In the genomic region with DNA sequence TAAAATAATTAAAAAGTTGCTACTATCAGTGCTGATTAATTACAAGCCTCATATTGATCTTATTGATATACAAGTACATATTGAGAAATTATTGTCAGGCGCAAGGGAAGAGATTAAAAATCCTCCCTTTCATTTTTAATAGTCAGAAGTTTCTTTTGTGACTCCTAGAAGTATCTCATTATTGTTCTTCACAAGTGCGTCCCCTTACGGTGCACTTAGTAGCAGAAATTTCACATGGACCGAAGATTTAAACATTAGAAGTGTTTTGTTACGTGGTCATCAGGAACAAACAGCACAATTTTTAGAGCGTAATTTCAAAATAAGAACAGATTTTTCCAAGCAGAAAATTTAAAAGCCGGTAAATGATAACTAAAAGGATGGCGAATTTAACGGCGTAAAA, we compare ENCODE assay signal across 8 mouse cellular contexts. TPM values are rescaled to one million over a fixed set of nuclear protein-coding genes. Genes with fewer than 3 reads are reported as not detected.
A peak's percentile ranks its signal among the peaks of the same experiment; 100 is the strongest.
DNase-seq lines count a peak whose midpoint lies in the region; ATAC-seq and TF ChIP-seq lines count a peak whose summit lies in the region.

No protein-coding gene starts in this region.

- peak overlapping the region; percentile 50 for H3K9ac ChIP-seq in lung, embryonic 16.5 days (ENCODE audit: low read length)
- H3K9ac ChIP-seq in forebrain, embryonic 13.5 days = peak overlapping the region; percentile 46; the same call in 1 of the 2 replicates
- H3K9ac ChIP-seq in limb, embryonic 14.5 days (ENCODE audit: low read depth, low read length, severe bottlenecking) = peak overlapping the region; percentile 52
- H3K9ac ChIP-seq in stomach, embryonic 14.5 days (replicated peaks; ENCODE audit: low read depth, low read length) = peak overlapping the region; percentile 48; the same call in 1 of the 2 replicates

- peak overlapping the region; percentile 76 for H3K4me3 ChIP-seq in lung, embryonic 16.5 days (ENCODE audit: low read length)
- peak overlapping the region; percentile 70 for H3K4me3 ChIP-seq in forebrain, embryonic 13.5 days
- peak overlapping the region; percentile 62 for H3K4me3 ChIP-seq in limb, embryonic 14.5 days (replicated peaks; ENCODE audit: low read length)
- peak overlapping the region; percentile 62 for H3K4me3 ChIP-seq in stomach, embryonic 14.5 days (ENCODE audit: low read depth, low read length)

- no peaks in the 10 kb centered on the region for H3K27me3 ChIP-seq in lung, embryonic 16.5 days (ENCODE audit: control insufficient read depth, insufficient read depth, low read depth, low read length)
- no peaks in the 10 kb centered on the region for H3K27me3 ChIP-seq in forebrain, embryonic 13.5 days
- H3K27me3 ChIP-seq in limb, embryonic 14.5 days (ENCODE audit: control insufficient read depth, insufficient read depth, low read length) = no peaks in the 10 kb centered on the region
- H3K27me3 ChIP-seq in stomach, embryonic 14.5 days (ENCODE audit: control insufficient read depth, insufficient read depth, low read length) = no peaks in the 10 kb centered on the region

- no peak overlapping the region for H3K27ac ChIP-seq in lung, embryonic 16.5 days (ENCODE audit: low read length)
- no peak overlapping the region for H3K27ac ChIP-seq in forebrain, embryonic 13.5 days
- no peak overlapping the region for H3K27ac ChIP-seq in limb, embryonic 14.5 days (replicated peaks; ENCODE audit: low read depth, low read length)
- H3K27ac ChIP-seq in stomach, embryonic 14.5 days (ENCODE audit: low read length) = peak overlapping the region; percentile 27; the same call in 1 of the 2 replicates

- TF ChIP-seq POLR2A in limb, embryonic 14.5 days (IDR thresholded peaks at IDR 0.05; ENCODE audit: borderline replicate concordance, extremely low read depth, insufficient read depth, insufficient read length) = no peak

- peak overlapping the region; percentile 78 for H3K4me2 ChIP-seq in lung, embryonic 16.5 days (ENCODE audit: low read depth, low read length)
- peak overlapping the region; percentile 66 for H3K4me2 ChIP-seq in forebrain, embryonic 13.5 days
- H3K4me2 ChIP-seq in limb, embryonic 14.5 days (replicated peaks; ENCODE audit: low read depth, low read length, severe bottlenecking) = peak overlapping the region; percentile 66
- H3K4me2 ChIP-seq in stomach, embryonic 14.5 days (replicated peaks; ENCODE audit: low read depth, low read length) = peak overlapping the region; percentile 58

- no peak for ATAC-seq in lung, embryonic 16.5 days (ENCODE audit: low read depth)
- ATAC-seq in forebrain, embryonic 13.5 days = no peak
- ATAC-seq in limb, embryonic 14.5 days (ENCODE audit: low FRiP score, low read depth) = no peak
- no peak for ATAC-seq in stomach, embryonic 14.5 days (ENCODE audit: insufficient number of reproducible peaks, insufficient read depth, low FRiP score, low read depth)

- H3K9me3 ChIP-seq in lung, embryonic 16.5 days (ENCODE audit: control insufficient read depth, low read length) = no peaks in the 10 kb centered on the region
- H3K9me3 ChIP-seq in forebrain, embryonic 13.5 days (replicated peaks) = no peaks in the 10 kb centered on the region
- no peaks in the 10 kb centered on the region for H3K9me3 ChIP-seq in limb, embryonic 14.5 days (ENCODE audit: control insufficient read depth, low read length)
- no peaks in the 10 kb centered on the region for H3K9me3 ChIP-seq in stomach, embryonic 14.5 days (ENCODE audit: control insufficient read depth, low read depth, low read length)

- 1% methylated on average over 10 of the region's 10 CpGs for whole genome bisulfite sequencing in lung, embryonic 16.5 days
- 1% methylated on average over 10 of the region's 10 CpGs for WGBS in forebrain, embryonic 13.5 days
- 1% methylated on average over 10 of the region's 10 CpGs for WGBS in limb, embryonic 14.5 days
- under 1% methylated on average over 10 of the region's 10 CpGs for WGBS in stomach, embryonic 14.5 days

- peaks cover 7% of the 10 kb centered on the region; the same call in 1 of the 2 replicates for H3K4me1 ChIP-seq in lung, embryonic 16.5 days (replicated peaks; ENCODE audit: control insufficient read depth, insufficient read depth, low read length)
- H3K4me1 ChIP-seq in forebrain, embryonic 13.5 days = peaks cover 1% of the 10 kb centered on the region; the same call in 1 of the 2 replicates
- no peaks in the 10 kb centered on the region for H3K4me1 ChIP-seq in limb, embryonic 14.5 days (ENCODE audit: control insufficient read depth, insufficient read depth, low read length)
- H3K4me1 ChIP-seq in stomach, embryonic 14.5 days (ENCODE audit: control insufficient read depth, insufficient read depth, low read length) = peaks cover under 1% of the 10 kb centered on the region; the same call in 1 of the 2 replicates

- H3K36me3 ChIP-seq in lung, embryonic 16.5 days (ENCODE audit: control insufficient read depth, insufficient read depth, low read length) = no peaks in the 10 kb centered on the region
- no peaks in the 10 kb centered on the region for H3K36me3 ChIP-seq in forebrain, embryonic 13.5 days (ENCODE audit: poor library complexity, severe bottlenecking)
- H3K36me3 ChIP-seq in limb, embryonic 14.5 days (ENCODE audit: control insufficient read depth, insufficient read depth, low read length) = no peaks in the 10 kb centered on the region
- no peaks in the 10 kb centered on the region for H3K36me3 ChIP-seq in stomach, embryonic 14.5 days (ENCODE audit: control insufficient read depth, insufficient read depth, low read length)

- no peak for DNase-seq in lung, postnatal 36 days
- no peak for DNase-seq in limb, embryonic 14.5 days (ENCODE audit: low spot score)
- DNase-seq in adipocyte (ENCODE audit: low spot score) = no peak
- DNase-seq in ovary, postnatal 36 days (ENCODE audit: low spot score) = no peak
- no peak for DNase-seq in right cerebral cortex, adult 18-20 months

RNA-seq across cellular contexts. Expression of gene Olfr1423, which starts 28.5 kb away (rescaled TPM):
- polyA plus RNA-seq in lung, embryonic 16.5 days (2015; fragmentation: Nextera tagmentation; extraction: Ambion mirVana) = not detected in 2 replicates
- polyA plus RNA-seq in forebrain, embryonic 13.5 days (2015; fragmentation: Nextera tagmentation; extraction: Ambion mirVana) = not detected in 2 replicates
- not detected in 2 replicates for polyA plus RNA-seq in limb, embryonic 14.5 days (2012; rRNA removed)
- polyA plus RNA-seq in limb, embryonic 14.5 days (2014; fragmentation: Nextera tagmentation; extraction: Ambion mirVana) = not detected in 2 replicates
- not detected in 2 replicates for polyA plus RNA-seq in stomach, embryonic 14.5 days (2014; fragmentation: Nextera tagmentation; extraction: Ambion mirVana)

RNA-seq across cellular contexts. Expression of gene Osbp, which starts 46.9 kb away (rescaled TPM):
- 3.1 and 4.0 TPM in 2 replicates for polyA plus RNA-seq in lung, embryonic 16.5 days (2015; fragmentation: Nextera tagmentation; extraction: Ambion mirVana)
- 4.1 and 4.9 TPM in 2 replicates for polyA plus RNA-seq in forebrain, embryonic 13.5 days (2015; fragmentation: Nextera tagmentation; extraction: Ambion mirVana)
- 33.4 and 37.5 TPM in 2 replicates for polyA plus RNA-seq in limb, embryonic 14.5 days (2012; rRNA removed)
- polyA plus RNA-seq in limb, embryonic 14.5 days (2014; fragmentation: Nextera tagmentation; extraction: Ambion mirVana) = 10.9 and 11.7 TPM in 2 replicates
- 10.9 and 11.2 TPM in 2 replicates for polyA plus RNA-seq in stomach, embryonic 14.5 days (2014; fragmentation: Nextera tagmentation; extraction: Ambion mirVana)

RNA-seq across cellular contexts. Expression of gene Olfr1424, which starts 49.9 kb away (rescaled TPM):
- not detected in 2 replicates for polyA plus RNA-seq in lung, embryonic 16.5 days (2015; fragmentation: Nextera tagmentation; extraction: Ambion mirVana)
- not detected in 2 replicates for polyA plus RNA-seq in forebrain, embryonic 13.5 days (2015; fragmentation: Nextera tagmentation; extraction: Ambion mirVana)
- not detected in 2 replicates for polyA plus RNA-seq in limb, embryonic 14.5 days (2012; rRNA removed)
- polyA plus RNA-seq in limb, embryonic 14.5 days (2014; fragmentation: Nextera tagmentation; extraction: Ambion mirVana) = not detected in 2 replicates
- polyA plus RNA-seq in stomach, embryonic 14.5 days (2014; fragmentation: Nextera tagmentation; extraction: Ambion mirVana) = not detected in 2 replicates
